Mouse (Mus musculus) limb, embryonic 11.5 days (tissue): Measurements from ENCODE around the gene Folr1. TPM values are rescaled to one million over a fixed set of nuclear protein-coding genes. Genes with fewer than 3 reads are reported as not detected.

Experiments used
- ATAC-seq: fragments of 200-750 bp; cut with Nextera tagmentation; 2 replicates; pipeline ENCODE4 v1.8.0; 2017; ENCODE audit warnings: low read depth; ENCODE audit not compliant: insufficient number of reproducible peaks, low FRiP score, low TSS enrichment
- DNase-seq: peaks from one replicate; pipeline ENCODE4 v3.0.0-alpha.2; 2015; ENCODE audit warnings: low spot score
- H3K27ac ChIP-seq: fragments of 300-500 bp; sonication (generic); replicated peaks from 2 replicates; pipeline ENCODE4 v1.5.1; 2014; ENCODE audit warnings: low read depth, mild to moderate bottlenecking, low read length
- H3K27me3 ChIP-seq: fragments of 300-500 bp; sonication (generic); 2 replicates; pipeline ENCODE4 v1.6.1; 2014; ENCODE audit warnings: mild to moderate bottlenecking, low read length, mixed read lengths; ENCODE audit not compliant: control insufficient read depth, insufficient read depth
- H3K36me3 ChIP-seq: fragments of 300-500 bp; sonication (generic); 2 replicates; pipeline ENCODE4 v1.6.1; 2014; ENCODE audit warnings: mild to moderate bottlenecking, low read length, moderate library complexity, mixed read lengths; ENCODE audit not compliant: control insufficient read depth, insufficient read depth
- H3K4me1 ChIP-seq: fragments of 300-500 bp; sonication (generic); 2 replicates; pipeline ENCODE4 v1.6.1; 2014; ENCODE audit warnings: low read length, mixed read lengths; ENCODE audit not compliant: control insufficient read depth, insufficient read depth
- H3K4me2 ChIP-seq: fragments of 300-500 bp; sonication (generic); 2 replicates; pipeline ENCODE4 v1.6.1; 2014; ENCODE audit warnings: low read depth, mild to moderate bottlenecking, moderate library complexity; ENCODE audit not compliant: severe bottlenecking
- H3K4me3 ChIP-seq: fragments of 300-500 bp; sonication (generic); 2 replicates; pipeline ENCODE4 v1.5.1; 2014; ENCODE audit warnings: low read depth, low read length
- H3K9ac ChIP-seq: fragments of 300-500 bp; sonication (generic); 2 replicates; pipeline ENCODE4 v1.6.1; 2014; ENCODE audit warnings: mild to moderate bottlenecking, low read length
- H3K9me3 ChIP-seq: fragments of 300-500 bp; sonication (generic); 2 replicates; pipeline ENCODE4 v1.6.1; 2016; ENCODE audit warnings: low read length; ENCODE audit not compliant: control insufficient read depth
- WGBS: fragments of 180-500 bp; shearing (Covaris S2); extraction: QIAGEN DNeasy Blood & Tissue Kit; methylation state at CpG from one replicate; pipeline ENCODE4 v1.1.7; 2014; 5-methylcytosine and 5-hydroxymethylcytosine counted together
- polyA plus RNA-seq: library from polyadenylated mRNA; unstranded; fragments of >200 nt; fragmentation: Nextera tagmentation; extraction: Ambion mirVana; gene quantifications from 2 replicates; pipeline ENCODE4 v1.2.1, GENCODE M21; 2014

The Folr1 gene
- polyA plus RNA-seq, 1 experiment from 2014 or later = not detected

- Histone ChIP-seq H3K9ac (no peak overlapping the region), H3K4me1 (peaks cover 10% of the 10 kb centered on the region; the same call in 1 of the 2 replicates), H3K9me3 (no peaks in the 10 kb centered on the region), H3K27ac (no peak overlapping the region), H3K27me3 (no peaks in the 10 kb centered on the region), H3K4me3 (no peak overlapping the region), H3K36me3 (peaks cover 6% of the 10 kb centered on the region; the same call in 1 of the 2 replicates), H3K4me2 (no peak overlapping the region)
- DNase-seq (no peak), ATAC-seq (no peak)
Measured at GRCm38 (mm10) chr7:101902846-101903245, 32.3 kb upstream of the Folr1 start.

DNA sequence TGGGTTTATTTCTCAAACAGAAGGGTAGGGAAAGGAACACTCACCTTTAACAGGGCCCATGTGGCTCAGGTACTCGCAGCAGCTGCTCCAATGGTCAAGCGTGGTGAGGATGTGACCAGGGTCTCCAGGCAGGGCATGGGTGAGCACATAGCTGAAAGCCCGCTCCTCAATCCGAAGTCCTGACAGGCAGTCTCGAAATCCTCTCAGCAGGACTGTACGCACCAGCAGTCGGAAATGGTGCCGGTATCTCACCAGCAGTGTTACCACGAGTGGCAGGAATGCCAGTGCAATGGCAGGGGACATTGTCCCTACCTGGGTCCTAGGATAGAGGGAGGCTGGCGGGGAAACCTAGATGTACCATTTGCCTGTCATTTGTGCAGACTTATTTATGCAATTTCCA, 31.4 kb upstream of the Folr1 start:
- Histone ChIP-seq H3K4me2 (no peak overlapping the region), H3K9me3 (no peaks in the 10 kb centered on the region), H3K36me3 (peaks cover 6% of the 10 kb centered on the region; the same call in 1 of the 2 replicates), H3K9ac (no peak overlapping the region), H3K4me3 (no peak overlapping the region), H3K4me1 (peaks cover 10% of the 10 kb centered on the region; the same call in 1 of the 2 replicates), H3K27me3 (no peaks in the 10 kb centered on the region), H3K27ac (no peak overlapping the region)
- ATAC-seq (no peak), DNase-seq (no peak)
- 96% methylated on average over 10 of the region's 10 CpGs for WGBS

- no peak overlapping the region for H3K27ac ChIP-seq
- H3K9ac ChIP-seq = no peak overlapping the region
- no peak overlapping the region for H3K4me3 ChIP-seq
- DNase-seq (no peak), ATAC-seq (no peak)
- 0 out of 2 replicates have a peak, but pooled peaks cover 4% of the 10 kb centered on the region for H3K4me1 ChIP-seq
- peaks cover 6% of the 10 kb centered on the region; the same call in 1 of the 2 replicates for H3K36me3 ChIP-seq
- H3K4me2 ChIP-seq = no peak overlapping the region
- 89% methylated on average over 16 of the region's 16 CpGs for WGBS
- no peaks in the 10 kb centered on the region for H3K9me3 ChIP-seq
- no peaks in the 10 kb centered on the region for H3K27me3 ChIP-seq
Measured at GRCm38 (mm10) chr7:101900331-101901097, 29.9 kb upstream of the Folr1 start.

DNA sequence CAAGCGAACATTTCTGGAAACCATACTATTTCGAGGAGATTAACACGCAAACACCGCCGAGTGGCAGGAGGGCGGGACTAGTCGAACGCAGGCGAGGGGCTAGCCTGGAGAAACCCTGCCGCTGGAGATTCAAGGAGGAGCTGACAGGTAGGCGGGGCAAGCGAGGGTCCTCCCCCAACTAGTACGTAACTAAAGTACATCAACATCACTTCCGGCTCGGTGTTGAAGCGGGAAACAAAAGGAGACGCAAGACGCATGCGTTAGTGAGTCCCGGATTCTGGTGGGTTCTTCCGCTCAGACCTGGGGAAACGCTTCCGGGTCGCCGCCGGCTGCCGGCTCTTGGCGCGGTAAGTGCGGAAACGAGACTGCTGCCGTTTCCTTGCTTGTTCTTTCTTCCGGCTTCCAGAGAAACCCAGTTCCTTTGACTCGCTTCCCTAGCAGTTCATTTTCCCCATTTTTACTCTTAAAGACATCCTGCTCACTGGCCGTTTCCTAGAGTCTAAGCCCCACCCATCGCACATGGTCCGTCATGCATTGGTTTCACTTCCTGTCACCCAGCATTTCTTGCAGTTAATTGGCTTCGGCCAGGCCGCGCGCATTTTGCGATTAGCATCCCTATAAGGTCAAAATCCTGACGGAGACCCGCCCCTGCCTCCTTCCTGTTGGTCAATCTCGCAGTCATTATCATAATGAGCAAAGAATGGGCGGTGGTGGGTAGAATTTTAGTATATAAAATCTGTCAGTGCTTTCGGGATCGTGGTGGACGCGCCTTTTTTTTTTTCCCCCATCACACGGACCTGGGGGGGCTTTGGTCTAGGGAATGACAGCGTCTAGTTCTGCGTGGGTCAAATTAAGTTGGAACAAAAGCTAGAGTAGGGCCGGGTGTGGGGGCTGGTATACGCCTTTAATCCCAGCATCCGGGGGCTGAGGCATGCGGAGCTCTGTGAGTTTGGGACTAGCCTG, 25.8 kb upstream of the Folr1 start:
- peak overlapping the region; percentile 55 for H3K4me3 ChIP-seq
- H3K4me2 ChIP-seq = peak overlapping the region; percentile 35
- peak overlapping the region; percentile 86 for H3K27ac ChIP-seq
- WGBS = under 1% methylated on average over 57 of the region's 57 CpGs
- H3K27me3 ChIP-seq = no peaks in the 10 kb centered on the region
- H3K4me1 ChIP-seq = 0 out of 2 replicates have a peak, but pooled peaks cover 2% of the 10 kb centered on the region
- no peaks in the 10 kb centered on the region for H3K9me3 ChIP-seq
- H3K36me3 ChIP-seq = no peaks in the 10 kb centered on the region; the same call in 1 of the 2 replicates
- DNase-seq (peak; percentile 96), ATAC-seq (peak; percentile 99)
- H3K9ac ChIP-seq = peak overlapping the region; percentile 64

DNA sequence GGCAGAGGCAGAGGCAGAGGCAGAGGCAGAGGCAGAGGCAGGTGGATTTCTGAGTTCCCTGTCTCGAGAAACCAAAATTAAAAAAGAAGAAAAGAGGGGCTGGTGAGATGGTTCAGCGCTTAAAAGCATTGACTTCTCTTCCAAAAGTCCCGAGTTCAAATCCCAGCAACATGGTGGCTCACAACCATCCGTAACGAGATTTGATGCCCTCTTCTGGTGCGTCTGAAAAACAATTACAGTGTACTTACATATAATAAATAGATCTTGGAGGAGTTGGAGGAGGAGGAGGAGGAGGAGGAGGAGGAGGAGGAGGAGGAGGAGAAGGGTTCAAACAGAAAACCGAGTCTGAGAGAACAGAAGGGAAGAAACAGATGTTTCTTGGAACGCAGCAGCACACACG, 25.1 kb upstream of the Folr1 start:
- DNase-seq = no peak
- WGBS = 36% methylated on average over 9 of the region's 9 CpGs
- Histone ChIP-seq H3K4me2 (peak overlapping the region; percentile 35), H3K27me3 (no peaks in the 10 kb centered on the region), H3K27ac (no peak overlapping the region), H3K36me3 (no peaks in the 10 kb centered on the region; the same call in 1 of the 2 replicates), H3K9me3 (no peaks in the 10 kb centered on the region), H3K9ac (peak overlapping the region; percentile 23; the same call in 1 of the 2 replicates), H3K4me1 (no peaks in the 10 kb centered on the region), H3K4me3 (peak overlapping the region; percentile 55)
- ATAC-seq = no peak

GRCm38 (mm10) chr7:101888460-101888859, 17.9 kb upstream of the Folr1 start:
- Histone ChIP-seq H3K27me3 (no peaks in the 10 kb centered on the region), H3K27ac (no peak overlapping the region), H3K36me3 (no peaks in the 10 kb centered on the region), H3K4me3 (no peak overlapping the region), H3K4me1 (no peaks in the 10 kb centered on the region), H3K4me2 (no peak overlapping the region), H3K9me3 (no peaks in the 10 kb centered on the region), H3K9ac (no peak overlapping the region)
- no peak for DNase-seq
- 84% methylated on average over 4 of the region's 4 CpGs for WGBS
- no peak for ATAC-seq

GRCm38 (mm10) chr7:101886274-101886673, 15.7 kb upstream of the Folr1 start:
- DNase-seq (no peak), ATAC-seq (no peak)
- Histone ChIP-seq H3K4me3 (no peak overlapping the region), H3K27ac (no peak overlapping the region), H3K4me2 (no peak overlapping the region), H3K36me3 (no peaks in the 10 kb centered on the region), H3K4me1 (no peaks in the 10 kb centered on the region), H3K27me3 (no peaks in the 10 kb centered on the region), H3K9me3 (no peaks in the 10 kb centered on the region), H3K9ac (no peak overlapping the region)
- 87% methylated on average over 6 of the region's 6 CpGs for WGBS

GRCm38 (mm10) chr7:101884160-101884559, 13.6 kb upstream of the Folr1 start:
- Histone ChIP-seq H3K4me3 (no peak overlapping the region), H3K9me3 (no peaks in the 10 kb centered on the region), H3K27ac (no peak overlapping the region), H3K27me3 (no peaks in the 10 kb centered on the region), H3K9ac (no peak overlapping the region), H3K4me1 (no peaks in the 10 kb centered on the region), H3K36me3 (no peaks in the 10 kb centered on the region), H3K4me2 (no peak overlapping the region)
- ATAC-seq = no peak
- DNase-seq = no peak
- WGBS = 96% methylated on average over 4 of the region's 4 CpGs
